Mouse (Mus musculus): ENCODE measurements around the gene Lysmd2.

DNA sequence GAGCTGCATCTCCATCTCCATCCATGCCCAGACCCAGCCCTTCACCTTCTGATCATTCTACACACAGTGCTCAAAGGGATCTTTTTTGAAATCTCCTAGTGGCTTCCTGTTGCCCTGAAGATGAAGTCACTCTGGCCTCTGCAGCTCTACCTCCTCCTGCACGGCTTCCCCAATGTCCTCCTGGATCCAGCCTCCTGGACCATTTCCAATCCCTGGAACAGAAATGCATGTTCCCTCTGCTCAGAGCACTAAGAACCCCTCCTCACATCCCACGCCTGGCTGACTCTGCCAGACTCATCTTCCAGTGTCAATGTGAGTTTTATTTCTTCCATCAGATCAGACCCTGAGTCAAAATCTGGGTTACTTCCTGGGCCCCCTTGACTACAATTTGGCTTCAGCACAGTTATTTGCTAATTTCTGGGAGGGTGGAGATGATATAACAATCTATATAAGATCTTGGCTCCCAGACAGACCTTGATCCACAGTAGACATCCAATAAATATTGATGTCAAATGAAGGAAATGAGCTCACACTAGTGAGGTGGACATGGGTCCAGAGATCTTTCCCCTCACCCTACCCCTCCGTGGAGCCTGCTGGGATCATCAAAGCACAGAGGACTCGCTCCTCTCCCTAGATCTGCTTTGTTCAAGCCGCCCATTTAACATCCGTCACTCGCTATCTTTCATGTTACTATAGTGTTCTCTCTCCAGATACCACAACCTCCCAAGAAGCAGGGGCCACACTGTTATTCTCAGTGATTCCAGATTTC lies 25.2 kb upstream of the Lysmd2 start:
- no peak for TF ChIP-seq GATA1 (IDR thresholded peaks at IDR 0.05; ENCODE audit: borderline replicate concordance, low read length)
- no peak for TF ChIP-seq FLI1 (IDR thresholded peaks at IDR 0.05; ENCODE audit: low read length)
